Mouse (Mus musculus) common myeloid progenitor, adult 5-6 weeks (primary cell): Measurements from ENCODE around the gene Dnah8. TPM values are rescaled to one million over a fixed set of nuclear protein-coding genes. Genes with fewer than 3 reads are reported as not detected.
A peak's percentile ranks its signal among the peaks of the same experiment; 100 is the strongest.

ENCODE experiments used
- ATAC-seq: replicated peaks from 2 replicates; pipeline ENCODE4 v1.8.0; 2016; ENCODE audit warnings: low read depth, mild to moderate bottlenecking, moderate TSS enrichment, inconsistent platforms; ENCODE audit not compliant: poor library complexity, severe bottlenecking
- total RNA-seq: library from RNA; stranded (forward); fragments of 200-1000, 187-1606 nt; gene quantifications from 2 replicates; pipeline ENCODE4 v1.2.3, GENCODE M21; 2017

Dnah8 gene
- total RNA-seq, 1 experiment from 2014 or later = 50.6 TPM

- no peak for ATAC-seq
These were observed 16.2 kb upstream of the Dnah8 start for GRCm38 (mm10) chr17:30607909-30608495.

- no peak for ATAC-seq
These were observed 14.7 kb upstream of the Dnah8 start for GRCm38 (mm10) chr17:30609305-30609979.

GRCm38 (mm10) chr17:30609980-30610307, 14.2 kb upstream of the Dnah8 start:
- no peak for ATAC-seq

- no peak for ATAC-seq
These were observed 13.4 kb upstream of the Dnah8 start for GRCm38 (mm10) chr17:30610739-30611138.

GRCm38 (mm10) chr17:30611221-30612074, 12.7 kb upstream of the Dnah8 start:
- ATAC-seq = no peak

GRCm38 (mm10) chr17:30612075-30612859, 11.9 kb upstream of the Dnah8 start:
- peak; percentile 99 for ATAC-seq

- no peak for ATAC-seq
These were observed 10.8 kb upstream of the Dnah8 start for GRCm38 (mm10) chr17:30613350-30613749.

- no peak for ATAC-seq
These were observed 8.0 kb upstream of the Dnah8 start for GRCm38 (mm10) chr17:30616203-30616602.

DNA sequence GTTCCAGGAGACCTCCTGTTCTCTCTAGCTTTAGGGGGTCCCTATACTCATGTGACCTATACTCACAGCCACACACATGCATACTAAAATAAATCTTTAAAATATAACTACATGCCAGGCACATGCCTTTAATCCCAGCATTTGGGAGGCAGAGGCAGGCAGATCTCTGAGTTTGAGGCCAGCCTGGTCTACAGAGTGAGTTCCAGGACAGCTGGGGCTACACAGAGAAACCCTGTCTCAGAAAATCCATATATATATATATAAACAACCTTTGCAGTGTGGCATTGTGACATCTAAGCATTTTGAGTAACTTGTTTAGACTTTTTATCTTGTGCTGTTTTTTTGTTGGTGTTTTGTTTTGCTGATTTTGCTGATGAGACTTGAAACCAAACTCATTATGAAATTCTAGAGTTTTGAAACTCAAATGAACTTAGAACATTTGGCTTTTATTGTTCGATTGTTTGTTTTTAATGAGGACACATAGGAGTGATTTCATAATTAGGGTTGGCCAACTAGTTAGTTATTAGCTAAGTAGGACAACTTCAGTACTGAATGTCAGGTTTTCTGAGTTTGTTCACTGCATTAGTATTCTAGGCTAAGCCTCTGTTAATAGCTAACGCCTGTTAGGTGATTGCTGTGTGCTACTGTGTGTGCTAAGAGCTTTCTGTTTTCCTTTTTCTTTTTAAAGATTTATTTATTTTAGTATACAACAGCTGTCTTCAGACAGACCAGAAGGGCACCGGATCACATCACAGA, 5.8 kb upstream of the Dnah8 start:
- no peak for ATAC-seq

- ATAC-seq = no peak
These were observed 5.0 kb upstream of the Dnah8 start for GRCm38 (mm10) chr17:30619153-30619552.

DNA sequence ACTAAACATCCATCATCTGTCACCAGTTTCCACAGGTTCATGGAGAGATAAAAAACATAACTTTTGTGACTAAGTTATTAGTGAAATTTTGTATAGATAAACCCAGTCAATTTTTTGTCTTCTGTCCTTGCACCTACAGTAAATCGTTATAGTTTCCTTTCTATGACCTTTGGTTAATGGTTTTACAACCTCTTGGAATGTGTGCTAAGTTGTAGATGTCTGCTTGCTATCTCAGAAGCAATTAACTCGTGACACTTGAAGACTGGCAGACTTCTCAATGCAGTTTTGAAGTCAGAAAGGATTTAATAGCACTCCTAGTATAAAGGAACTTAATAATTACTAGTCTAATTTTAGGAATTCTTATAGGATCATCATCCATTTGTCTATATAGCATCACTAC, 3.6 kb upstream of the Dnah8 start:
- no peak for ATAC-seq

DNA sequence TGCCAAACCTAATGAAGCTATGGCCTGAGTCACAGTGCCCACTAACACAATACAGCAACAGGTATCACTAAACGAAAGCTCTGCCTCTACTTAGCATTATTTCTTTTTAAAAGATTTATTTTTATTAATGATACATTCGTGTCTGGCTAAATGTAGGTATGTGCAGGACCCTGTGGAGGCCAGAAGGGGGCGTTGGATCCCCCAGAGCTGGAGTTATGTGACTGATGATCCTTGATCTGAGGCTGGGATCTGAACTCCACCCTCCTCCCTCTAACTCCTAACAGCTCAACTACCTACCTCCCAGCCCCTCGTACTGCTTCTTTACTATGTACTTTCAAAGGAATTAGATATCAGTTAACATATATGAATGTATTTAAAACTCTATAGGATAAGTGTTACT, 2.7 kb upstream of the Dnah8 start:
- no peak for ATAC-seq

DNA sequence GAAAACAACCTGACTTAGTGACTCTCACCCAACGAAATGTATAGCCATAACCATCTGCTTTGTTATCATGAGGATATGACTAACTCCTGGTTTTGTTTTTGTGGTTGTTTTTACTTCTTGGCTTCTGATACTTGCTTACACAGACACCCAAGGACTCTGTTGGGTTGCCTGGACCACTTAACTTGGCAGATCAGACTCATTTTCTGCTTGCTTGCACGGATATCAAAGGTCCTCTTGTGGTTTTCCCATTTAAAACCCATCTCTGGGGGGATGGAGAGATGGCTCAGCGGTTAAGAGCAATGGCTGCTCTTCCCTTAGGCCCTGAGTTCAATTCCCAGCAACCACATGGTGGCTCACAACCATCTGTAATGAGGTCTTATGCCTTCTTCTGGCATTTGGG, 954 bp upstream of the Dnah8 start:
- no peak for ATAC-seq

DNA sequence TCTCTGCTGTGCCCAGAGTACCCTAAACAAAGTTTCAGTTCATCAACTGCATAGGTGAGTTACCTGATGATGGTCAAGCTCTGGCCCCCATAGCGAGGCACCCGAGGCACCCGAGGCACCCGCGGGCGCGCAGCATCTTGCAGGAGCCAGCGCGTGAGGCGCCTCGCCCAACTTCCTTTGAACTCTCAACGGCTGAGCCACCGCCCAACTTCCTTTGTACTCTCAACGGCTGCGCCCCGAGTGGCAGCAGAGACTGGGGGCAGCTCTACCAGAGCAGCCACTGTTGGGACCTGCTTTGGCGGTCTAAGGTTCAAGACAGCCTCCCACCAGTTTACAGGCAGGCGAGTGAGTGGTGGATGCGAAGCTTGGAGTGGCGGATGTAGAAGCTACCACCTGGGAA, 2.6 kb downstream of the Dnah8 start, which contains the start of gene Glo1:
Gene Glo1 (minus strand): TSS at position 153 of the 400 bp plus-strand sequence.
- peak; percentile 76 for ATAC-seq

DNA sequence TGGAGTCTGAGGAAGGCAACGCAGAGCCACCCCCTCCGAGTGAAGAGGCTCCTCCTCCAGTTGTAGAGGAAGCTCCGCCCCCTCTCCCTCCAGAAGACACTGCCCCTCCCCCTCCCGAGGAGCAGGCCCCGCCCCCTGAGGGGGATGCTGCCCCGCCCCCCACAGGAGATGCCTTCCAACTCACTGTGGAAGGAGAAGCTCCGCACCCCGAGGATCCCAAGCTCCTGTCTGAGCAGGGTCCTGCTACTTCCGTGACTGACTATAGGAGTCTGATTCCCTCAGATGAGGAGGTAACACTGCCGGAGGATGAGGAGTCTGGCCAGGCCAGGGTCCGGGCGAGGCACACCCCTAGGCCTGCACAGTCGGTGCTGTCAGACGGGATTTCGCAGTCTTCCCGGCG, 11.2 kb downstream of the Dnah8 start:
- no peak for ATAC-seq

GRCm38 (mm10) chr17:30637714-30638113, 13.6 kb downstream of the Dnah8 start:
- ATAC-seq = no peak

- ATAC-seq = no peak
These were observed 14.8 kb downstream of the Dnah8 start for GRCm38 (mm10) chr17:30638996-30639395.

- ATAC-seq = no peak
These were observed 16.7 kb downstream of the Dnah8 start for GRCm38 (mm10) chr17:30640896-30641295.

DNA sequence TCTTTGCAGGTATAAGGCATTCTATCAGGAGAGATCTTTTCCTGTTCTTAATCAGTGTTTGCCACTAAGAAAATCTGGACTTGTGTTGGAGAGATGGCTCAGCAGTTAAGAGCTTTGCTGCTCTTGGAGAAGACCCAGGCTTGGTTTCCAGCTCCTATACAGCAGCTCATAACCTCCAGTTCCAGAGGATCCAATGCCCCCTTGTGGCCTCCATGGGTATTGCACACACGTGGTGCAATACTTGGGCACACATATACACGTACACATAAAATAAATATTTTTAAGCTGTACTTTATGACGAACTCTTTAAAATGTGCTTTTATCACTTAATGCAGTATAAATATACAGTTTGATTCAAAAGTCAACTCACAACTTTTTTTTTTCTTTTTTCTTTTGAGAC, 24.6 kb downstream of the Dnah8 start:
- no peak for ATAC-seq

GRCm38 (mm10) chr17:30653010-30653409, 28.9 kb downstream of the Dnah8 start:
- no peak for ATAC-seq
